Mouse (Mus musculus) heart, embryonic 15.5 days (tissue): Measurements from ENCODE around the gene Fam53b. TPM values are rescaled to one million over a fixed set of nuclear protein-coding genes. Genes with fewer than 3 reads are reported as not detected.

Experiments
- ATAC-seq: fragments of 200-750 bp; cut with Nextera tagmentation; replicated peaks from 2 replicates; pipeline ENCODE4 v1.8.0; 2017; ENCODE audit warnings: low read depth, moderate TSS enrichment; ENCODE audit not compliant: insufficient number of reproducible peaks, insufficient read depth, low FRiP score
- H3K27ac ChIP-seq: fragments of 300-500 bp; sonication (generic); 2 replicates; pipeline ENCODE4 v1.5.1; 2015; ENCODE audit warnings: mild to moderate bottlenecking, inconsistent platforms
- H3K27me3 ChIP-seq: fragments of 300-500 bp; sonication (generic); 2 replicates; pipeline ENCODE4 v1.6.1; 2015; ENCODE audit warnings: inconsistent platforms
- H3K36me3 ChIP-seq: fragments of 300-500 bp; sonication (generic); 2 replicates; pipeline ENCODE4 v1.6.1; 2015; ENCODE audit warnings: mild to moderate bottlenecking, inconsistent platforms
- H3K4me1 ChIP-seq: fragments of 300-500 bp; sonication (generic); replicated peaks from 2 replicates; pipeline ENCODE4 v1.6.1; 2015; ENCODE audit warnings: inconsistent platforms
- H3K4me2 ChIP-seq: fragments of 300-500 bp; sonication (generic); 2 replicates; pipeline ENCODE4 v1.6.1; 2015; ENCODE audit warnings: inconsistent platforms, mild to moderate bottlenecking, moderate library complexity
- H3K4me3 ChIP-seq: fragments of 300-500 bp; sonication (generic); 2 replicates; pipeline ENCODE4 v1.5.1; 2015; ENCODE audit warnings: mild to moderate bottlenecking, inconsistent platforms
- H3K9ac ChIP-seq: fragments of 300-500 bp; sonication (generic); 2 replicates; pipeline ENCODE4 v1.6.1; 2015; ENCODE audit warnings: mild to moderate bottlenecking, inconsistent platforms
- H3K9me3 ChIP-seq: fragments of 300-500 bp; sonication (generic); replicated peaks from 2 replicates; pipeline ENCODE4 v1.6.1; 2016; ENCODE audit warnings: inconsistent platforms
- WGBS: fragments of 180-500 bp; shearing (Covaris S2); methylation state at CpG from one replicate; pipeline ENCODE4 v1.1.7; 2015; ENCODE audit warnings: mixed read lengths; 5-methylcytosine and 5-hydroxymethylcytosine counted together
- polyA plus RNA-seq: library from polyadenylated mRNA; unstranded; fragments of >200 nt; fragmentation: Nextera tagmentation; extraction: Ambion mirVana; gene quantifications from 2 replicates; pipeline ENCODE4 v1.2.1, GENCODE M21; 2015

The Fam53b gene
- polyA plus RNA-seq, 1 experiment from 2014 or later: 14.9 TPM

DNA sequence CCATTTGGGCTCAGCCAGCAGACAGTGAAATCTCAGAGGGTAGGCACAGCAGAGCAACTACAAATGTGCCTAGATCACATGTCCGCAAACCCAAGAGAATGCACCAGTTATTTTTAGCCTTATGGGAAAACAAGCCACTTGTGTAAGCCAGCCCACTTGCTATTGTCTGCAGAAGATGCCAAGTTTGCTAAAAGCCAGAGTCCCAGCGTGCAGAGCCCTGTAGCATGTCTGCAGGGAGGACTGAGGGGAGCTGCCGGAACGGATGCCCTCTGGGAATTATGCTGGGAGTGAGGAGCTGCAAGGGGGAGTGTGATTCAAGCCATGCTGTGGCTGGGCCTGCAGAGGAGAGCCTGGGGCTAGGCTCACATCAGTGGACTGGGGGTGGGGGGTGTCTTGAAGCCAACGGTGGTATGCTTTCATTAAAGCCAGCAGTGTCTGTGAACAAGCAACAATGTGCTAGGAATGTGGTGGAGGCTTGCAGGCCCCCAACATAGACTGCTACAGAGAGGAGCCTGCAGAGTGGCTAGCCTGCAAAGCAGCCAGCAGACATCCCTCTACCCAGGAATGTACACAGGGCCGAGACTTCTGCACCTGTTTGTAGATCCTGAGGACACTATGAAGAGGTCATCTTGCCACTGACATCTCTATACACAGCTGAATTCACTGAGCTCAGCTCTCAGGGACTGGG is 99.3 kb downstream of the Fam53b start:
- peak overlapping the region; percentile 19 for H3K4me2 ChIP-seq
- peaks cover 49% of the 10 kb centered on the region for H3K4me1 ChIP-seq
- H3K4me3 ChIP-seq: no peak overlapping the region
- WGBS: 7% methylated on average over 6 of the region's 6 CpGs
- no peaks in the 10 kb centered on the region for H3K9me3 ChIP-seq
- H3K36me3 ChIP-seq: no peaks in the 10 kb centered on the region; the same call in 1 of the 2 replicates
- H3K27ac ChIP-seq: peak overlapping the region; percentile 98
- ATAC-seq: peak; percentile 87
- H3K27me3 ChIP-seq: no peaks in the 10 kb centered on the region
- H3K9ac ChIP-seq: peak overlapping the region; percentile 28; the same call in 1 of the 2 replicates

GRCm38 (mm10) chr7:132713483-132714126 is 100.1 kb downstream of the Fam53b start:
- H3K4me1 ChIP-seq: peaks cover 49% of the 10 kb centered on the region
- peak overlapping the region; percentile 15; the same call in 1 of the 2 replicates for H3K4me2 ChIP-seq
- WGBS: 37% methylated on average over 8 of the region's 8 CpGs
- peak overlapping the region; percentile 32; the same call in 1 of the 2 replicates for H3K9ac ChIP-seq
- no peak for ATAC-seq
- H3K36me3 ChIP-seq: no peaks in the 10 kb centered on the region; the same call in 1 of the 2 replicates
- no peak overlapping the region for H3K4me3 ChIP-seq
- no peaks in the 10 kb centered on the region for H3K9me3 ChIP-seq
- H3K27ac ChIP-seq: peak overlapping the region; percentile 98
- no peaks in the 10 kb centered on the region for H3K27me3 ChIP-seq

GRCm38 (mm10) chr7:132712956-132713355 is 100.7 kb downstream of the Fam53b start:
- no peak overlapping the region for H3K4me3 ChIP-seq
- peaks cover 49% of the 10 kb centered on the region for H3K4me1 ChIP-seq
- no peak for ATAC-seq
- 65% methylated on average over 7 of the region's 7 CpGs for WGBS
- peak overlapping the region; percentile 98 for H3K27ac ChIP-seq
- H3K9me3 ChIP-seq: no peaks in the 10 kb centered on the region
- H3K36me3 ChIP-seq: no peaks in the 10 kb centered on the region; the same call in 1 of the 2 replicates
- no peaks in the 10 kb centered on the region for H3K27me3 ChIP-seq
- no peak overlapping the region for H3K9ac ChIP-seq
- no peak overlapping the region for H3K4me2 ChIP-seq

DNA sequence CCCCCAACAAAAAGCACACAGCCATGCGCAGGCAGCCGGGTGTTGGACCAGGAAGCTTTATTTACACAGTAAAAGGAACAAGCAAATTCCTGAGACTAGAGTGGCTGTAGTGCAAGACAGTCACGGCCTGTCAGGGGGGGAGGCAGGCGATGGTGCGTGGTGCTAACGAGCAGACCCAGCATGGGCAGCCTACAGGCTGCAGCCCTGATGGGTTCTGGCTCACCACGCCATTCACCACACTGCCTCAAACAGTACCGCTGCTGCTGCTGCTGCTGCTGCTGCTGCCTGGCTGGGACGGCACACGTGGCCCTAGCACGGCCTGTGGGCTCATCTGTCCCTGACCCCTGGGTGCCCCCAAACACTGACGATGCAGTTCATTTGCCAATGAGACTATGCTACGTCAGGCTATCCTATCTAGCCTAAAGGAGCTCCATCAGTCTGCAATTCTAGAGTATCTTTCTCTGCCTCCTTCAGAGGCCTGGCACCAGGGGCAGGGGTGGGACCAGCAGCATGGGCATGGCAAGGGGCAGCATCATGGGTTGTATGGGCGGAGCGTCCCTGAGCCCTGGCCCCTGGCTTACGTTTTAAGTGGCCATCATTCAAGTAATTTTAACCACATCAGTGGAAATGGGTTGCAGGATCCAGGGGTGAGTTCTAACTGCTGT is 101.5 kb downstream of the Fam53b start:
- ATAC-seq: no peak
- Histone ChIP-seq H3K9ac (peak overlapping the region; percentile 11; the same call in 1 of the 2 replicates), H3K4me3 (no peak overlapping the region), H3K27ac (peak overlapping the region; percentile 98), H3K4me1 (peaks cover 49% of the 10 kb centered on the region), H3K9me3 (no peaks in the 10 kb centered on the region), H3K36me3 (no peaks in the 10 kb centered on the region; the same call in 1 of the 2 replicates), H3K4me2 (no peak overlapping the region), H3K27me3 (no peaks in the 10 kb centered on the region)
- WGBS: 34% methylated on average over 16 of the region's 16 CpGs

DNA sequence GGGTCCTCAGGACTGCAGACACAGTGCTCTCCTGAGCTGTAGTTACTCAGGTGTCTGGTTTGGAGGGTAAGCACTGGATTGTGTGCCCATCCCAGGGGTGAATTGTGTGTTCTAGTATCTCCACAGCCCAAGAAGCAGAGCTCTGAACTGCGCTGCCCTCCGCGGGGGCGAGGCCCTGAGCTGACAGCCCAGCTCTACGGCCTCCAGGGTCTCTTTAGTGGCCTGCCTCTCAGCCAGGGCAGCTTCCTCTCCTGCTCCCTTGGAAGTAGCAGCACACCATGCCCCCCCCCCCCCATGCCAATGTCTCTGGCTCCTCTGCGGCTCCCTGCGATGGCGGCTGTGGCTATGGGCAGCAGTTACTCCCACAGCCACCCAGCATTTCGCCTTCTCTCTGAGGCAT is 102.1 kb downstream of the Fam53b start:
- Histone ChIP-seq H3K4me1 (peaks cover 52% of the 10 kb centered on the region), H3K4me2 (no peak overlapping the region), H3K4me3 (no peak overlapping the region), H3K27me3 (no peaks in the 10 kb centered on the region), H3K9ac (0 out of 2 replicates have a peak overlapping the region, but pooled peaks have one; percentile 11), H3K27ac (peak overlapping the region; percentile 98), H3K9me3 (no peaks in the 10 kb centered on the region), H3K36me3 (no peaks in the 10 kb centered on the region; the same call in 1 of the 2 replicates)
- no peak for ATAC-seq
- WGBS: 85% methylated on average over 9 of the region's 9 CpGs

DNA sequence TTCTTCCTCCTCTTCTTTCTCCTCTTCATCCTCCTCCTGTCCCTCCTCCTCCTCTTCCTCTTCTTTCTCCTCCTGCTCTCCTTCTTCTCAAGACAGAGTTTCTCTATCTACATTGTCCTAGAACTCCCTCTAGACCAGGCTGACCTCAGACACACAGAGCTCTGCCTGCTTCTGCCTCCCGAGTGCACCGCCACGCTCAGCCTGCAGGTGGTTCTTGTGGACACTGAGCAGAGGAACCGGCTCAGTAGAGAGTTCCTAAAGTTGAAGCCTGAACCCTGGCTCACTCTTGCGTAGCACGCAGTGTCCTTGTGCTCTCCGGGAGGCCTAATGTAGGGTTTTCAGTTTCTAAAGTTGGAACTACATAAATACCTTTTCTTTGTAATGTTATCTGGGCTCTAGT is 108.6 kb downstream of the Fam53b start:
- H3K4me1 ChIP-seq: peaks cover 5% of the 10 kb centered on the region; the same call in 1 of the 2 replicates

DNA sequence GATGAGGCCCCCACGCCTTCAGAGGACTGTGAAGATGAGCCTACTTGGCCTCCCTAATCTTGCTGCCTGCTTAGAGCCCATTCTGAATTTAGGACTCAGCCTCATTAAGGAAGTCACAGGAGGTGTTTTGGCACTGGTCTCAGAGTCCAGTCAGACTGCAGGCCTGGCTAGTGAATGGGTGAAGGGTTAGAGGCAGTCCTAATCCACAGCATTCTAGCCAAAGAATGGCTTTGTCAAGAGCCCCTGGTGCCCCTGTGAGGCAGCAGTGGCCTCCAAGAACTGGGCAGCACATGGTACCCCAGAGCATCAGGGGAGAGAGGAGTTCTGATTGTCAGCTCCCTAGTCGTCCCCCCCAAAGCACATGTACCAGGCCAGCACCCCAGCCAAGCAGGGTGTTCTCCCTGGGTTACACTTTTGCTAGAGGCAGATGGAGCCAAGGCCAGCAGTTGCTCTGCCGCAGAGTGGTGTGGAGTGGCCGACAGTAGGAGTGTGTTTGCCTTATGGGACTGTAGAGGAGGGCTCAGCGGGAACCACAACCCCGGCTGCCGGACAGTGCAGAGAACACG is 109.3 kb downstream of the Fam53b start:
- Histone ChIP-seq H3K4me1 (peaks cover 13% of the 10 kb centered on the region), H3K4me2 (no peak overlapping the region), H3K9ac (no peak overlapping the region), H3K27ac (no peak overlapping the region), H3K27me3 (no peaks in the 10 kb centered on the region), H3K4me3 (no peak overlapping the region), H3K36me3 (no peaks in the 10 kb centered on the region), H3K9me3 (no peaks in the 10 kb centered on the region)
- no peak for ATAC-seq
- 84% methylated on average over 8 of the region's 8 CpGs for WGBS

More for the DNA sequence above, 108.6 kb downstream of the Fam53b start:
- Histone ChIP-seq H3K27ac (no peak overlapping the region), H3K9me3 (no peaks in the 10 kb centered on the region), H3K4me2 (no peak overlapping the region), H3K4me3 (no peak overlapping the region), H3K9ac (no peak overlapping the region), H3K36me3 (no peaks in the 10 kb centered on the region), H3K27me3 (no peaks in the 10 kb centered on the region)
- 85% methylated on average over 7 of the region's 7 CpGs for WGBS
- no peak for ATAC-seq

DNA sequence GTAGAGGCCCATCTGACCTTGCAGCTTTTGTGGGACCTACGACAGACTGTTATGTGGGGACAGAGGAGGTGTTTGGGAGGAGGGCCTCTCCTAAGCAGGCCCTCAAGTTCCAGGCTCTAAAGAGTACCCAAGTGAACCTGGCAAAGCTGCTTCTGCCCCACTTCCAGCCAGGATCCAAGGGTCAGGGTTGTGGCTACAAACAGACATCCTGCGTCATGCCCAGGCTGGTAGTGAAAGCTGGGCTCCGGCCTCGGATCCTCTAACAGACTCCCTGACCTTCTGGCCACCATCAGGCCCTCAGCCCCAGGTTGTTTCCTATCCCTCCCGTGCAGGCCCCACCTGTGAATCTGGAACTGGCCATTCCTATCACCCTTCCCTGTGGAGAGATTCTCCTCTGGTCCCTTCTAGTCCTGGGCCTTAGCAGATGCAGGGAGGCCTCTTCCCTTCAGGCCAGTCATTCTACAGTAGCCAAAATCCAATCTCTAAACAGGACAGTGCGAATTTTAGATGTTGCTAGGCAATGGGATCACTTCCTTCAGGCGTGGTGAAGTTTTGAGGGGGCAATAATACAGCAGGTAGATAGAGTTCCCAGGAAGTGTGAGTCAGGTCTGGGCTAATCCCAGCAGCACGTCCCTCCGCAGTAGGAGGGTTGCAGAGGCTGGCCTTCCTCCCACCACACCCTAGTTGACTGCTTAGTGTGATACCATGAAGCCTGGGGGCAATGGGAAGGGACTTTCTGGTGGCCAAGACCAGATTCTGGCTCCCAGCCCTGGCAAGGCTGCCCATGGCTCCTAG is 110.0 kb downstream of the Fam53b start:
- Histone ChIP-seq H3K4me3 (no peak overlapping the region), H3K27ac (no peak overlapping the region), H3K9me3 (no peaks in the 10 kb centered on the region), H3K9ac (no peak overlapping the region), H3K4me2 (no peak overlapping the region), H3K36me3 (no peaks in the 10 kb centered on the region), H3K4me1 (peaks cover 16% of the 10 kb centered on the region), H3K27me3 (no peaks in the 10 kb centered on the region)
- 84% methylated on average over 9 of the region's 9 CpGs for WGBS
- no peak for ATAC-seq

DNA sequence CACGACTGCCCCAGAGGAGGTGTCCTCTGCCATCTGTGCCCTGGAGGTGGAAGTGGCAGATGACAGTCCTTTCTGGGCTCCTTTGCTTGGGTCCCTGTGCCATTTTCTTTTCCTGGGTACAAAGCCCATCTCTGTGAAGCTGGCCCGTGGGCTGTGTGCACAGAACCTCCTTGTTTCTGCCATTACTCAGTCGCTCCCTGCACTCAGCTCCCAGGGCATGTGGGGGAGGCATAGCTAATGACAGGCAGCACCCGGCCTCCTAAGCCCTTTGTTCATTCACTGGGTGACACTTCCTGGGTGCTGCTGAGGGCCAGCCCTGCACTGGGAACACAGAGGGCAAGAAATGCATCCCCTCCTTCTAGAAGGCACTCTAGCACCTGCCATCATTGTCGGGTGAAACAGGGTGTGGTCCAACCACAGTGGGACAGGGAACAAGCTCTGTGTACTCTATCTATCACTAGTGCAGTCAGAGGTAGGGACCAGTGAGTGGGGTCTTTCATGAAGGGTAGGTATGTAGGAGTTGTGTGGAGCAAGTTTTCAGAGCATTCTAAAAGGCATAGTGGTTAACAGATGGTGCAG is 111.1 kb downstream of the Fam53b start:
- Histone ChIP-seq H3K4me2 (no peak overlapping the region), H3K4me1 (peaks cover 16% of the 10 kb centered on the region), H3K36me3 (no peaks in the 10 kb centered on the region), H3K4me3 (no peak overlapping the region), H3K27ac (no peak overlapping the region), H3K9me3 (no peaks in the 10 kb centered on the region), H3K27me3 (no peaks in the 10 kb centered on the region), H3K9ac (no peak overlapping the region)
- 74% methylated on average over 5 of the region's 5 CpGs for WGBS
- ATAC-seq: no peak

DNA sequence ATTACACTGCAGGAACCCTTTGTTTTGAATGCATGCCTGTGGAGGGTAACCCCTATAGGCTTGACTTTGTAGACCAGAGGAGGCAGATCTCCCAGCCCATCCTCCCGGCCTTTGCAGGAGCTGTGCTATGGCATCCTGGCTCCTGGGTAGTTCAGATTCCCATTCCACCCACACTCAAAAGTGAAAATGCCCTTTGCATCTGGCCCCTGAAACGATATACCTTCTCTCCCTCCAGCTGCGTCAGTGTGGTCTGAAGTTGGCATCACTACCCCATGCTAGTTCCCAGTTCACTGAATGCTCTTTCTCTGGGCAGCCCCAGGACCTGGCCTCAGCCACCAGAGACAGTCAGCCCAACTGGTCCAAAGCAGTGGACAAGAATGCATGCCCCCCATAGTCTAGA is 111.7 kb downstream of the Fam53b start:
- ATAC-seq: no peak
- Histone ChIP-seq H3K36me3 (no peaks in the 10 kb centered on the region), H3K9me3 (no peaks in the 10 kb centered on the region), H3K4me2 (no peak overlapping the region), H3K4me3 (no peak overlapping the region), H3K4me1 (peaks cover 14% of the 10 kb centered on the region), H3K27me3 (no peaks in the 10 kb centered on the region), H3K27ac (no peak overlapping the region), H3K9ac (no peak overlapping the region)
- WGBS: 91% methylated on average over 3 of the region's 3 CpGs
